Comparison of ENCODE assay signal across 7 mouse cellular contexts in the genomic region with DNA sequence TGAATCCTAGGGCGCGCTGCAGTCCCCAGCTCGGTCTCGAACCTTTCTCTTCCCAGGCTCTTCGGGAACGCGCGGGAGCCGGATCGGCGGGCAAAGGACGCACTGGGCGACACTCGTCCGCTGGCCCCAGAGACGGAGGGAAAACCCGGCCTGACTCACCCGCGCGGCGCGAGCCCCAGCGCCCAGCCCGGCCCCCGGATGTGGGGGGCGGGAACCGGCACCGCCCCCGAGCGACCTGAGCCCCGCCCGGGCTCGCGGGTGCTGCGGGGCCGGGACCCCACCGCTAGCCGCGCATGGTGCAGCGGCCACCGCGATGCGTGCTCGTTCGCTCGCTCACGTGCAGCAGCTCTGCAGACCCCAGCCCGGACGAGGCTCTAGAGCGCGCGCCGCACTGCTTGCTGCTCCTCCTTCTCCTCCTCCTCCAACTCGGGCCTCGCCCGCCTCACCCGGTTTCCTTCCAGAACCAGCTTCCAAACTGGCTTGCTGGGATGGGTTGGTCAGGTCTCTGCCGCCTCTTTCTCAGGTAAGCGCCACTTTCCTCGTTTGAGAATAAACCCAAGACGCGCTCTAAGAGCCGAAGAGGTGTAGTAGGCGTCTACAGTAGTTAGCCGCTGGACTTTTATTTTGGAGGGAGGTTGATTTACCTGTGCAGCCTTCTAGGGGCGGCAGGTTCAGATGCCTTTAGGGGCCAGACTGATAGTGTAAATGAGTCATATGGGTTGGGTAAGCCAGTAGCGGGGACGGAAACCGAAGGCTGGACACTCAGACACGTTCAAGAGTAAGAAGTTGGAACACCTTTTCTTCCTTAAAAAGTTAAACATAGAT. TPM values are rescaled to one million over a fixed set of nuclear protein-coding genes. Genes with fewer than 3 reads are reported as not detected.
DNase-seq lines count a peak whose midpoint lies in the region; ATAC-seq and TF ChIP-seq lines count a peak whose summit lies in the region.

A gene (minus strand): TSS at position 152 of the 825 bp plus-strand sequence.
A gene (plus strand): TSS at position 264 of the 825 bp plus-strand sequence.

- no peak; the same call in 1 of the 2 replicates for TF ChIP-seq POLR2A in limb, embryonic 14.5 days (IDR thresholded peaks at IDR 0.05; ENCODE audit: borderline replicate concordance, extremely low read depth, insufficient read depth, insufficient read length)

- in situ Hi-C loops in ES-E14 (cut with MboI; ENCODE audit: low sequenced_read_pairs in 2 of 2, unreplicated experiment in 2 of 2): no loop called here

- peaks cover 27% of the 10 kb centered on the region for H3K27me3 ChIP-seq in forebrain, embryonic 13.5 days
- peaks cover 29% of the 10 kb centered on the region for H3K27me3 ChIP-seq in hindbrain, embryonic 10.5 days (ENCODE audit: insufficient read depth, poor library complexity, severe bottlenecking)
- H3K27me3 ChIP-seq in limb, embryonic 14.5 days (ENCODE audit: control insufficient read depth, insufficient read depth, low read length): no peaks in the 10 kb centered on the region
- H3K27me3 ChIP-seq in midbrain, embryonic 14.5 days (ENCODE audit: control insufficient read depth, insufficient read depth, low read length): peaks cover 13% of the 10 kb centered on the region; the same call in 1 of the 2 replicates

- 1% methylated on average over 60 of the region's 70 CpGs for WGBS in forebrain, embryonic 13.5 days
- 1% methylated on average over 70 of the region's 70 CpGs for WGBS in hindbrain, embryonic 10.5 days
- under 1% methylated on average over 48 of the region's 70 CpGs for WGBS in limb, embryonic 14.5 days
- WGBS in midbrain, embryonic 14.5 days: 1% methylated on average over 69 of the region's 70 CpGs

- H3K4me3 ChIP-seq in ES-E14 (ENCODE audit: insufficient read depth in 1 of 2, low read depth in 1 of 2, low read length in 2 of 2, poor library complexity in 1 of 2, severe bottlenecking in 1 of 2): peak within 1 kb of the TSS; percentile 77 to 83
- H3K4me3 ChIP-seq in forebrain, embryonic 13.5 days: peak within 1 kb of the TSS; percentile 55
- peak within 1 kb of the TSS; percentile 66 for H3K4me3 ChIP-seq in hindbrain, embryonic 10.5 days
- peak within 1 kb of the TSS; percentile 57 for H3K4me3 ChIP-seq in limb, embryonic 14.5 days (replicated peaks; ENCODE audit: low read length)
- peak within 1 kb of the TSS; percentile 55 for H3K4me3 ChIP-seq in midbrain, embryonic 14.5 days (replicated peaks; ENCODE audit: low read depth, low read length)

- H3K9ac ChIP-seq in ES-E14 (ENCODE audit: insufficient read depth, low read depth, low read length, poor library complexity, severe bottlenecking): peak within 1 kb of the TSS; percentile 80
- H3K9ac ChIP-seq in forebrain, embryonic 13.5 days: peak within 1 kb of the TSS; percentile 70
- peak within 1 kb of the TSS; percentile 69 for H3K9ac ChIP-seq in limb, embryonic 14.5 days (ENCODE audit: low read depth, low read length, severe bottlenecking)
- peak within 1 kb of the TSS; percentile 66 for H3K9ac ChIP-seq in midbrain, embryonic 14.5 days (replicated peaks; ENCODE audit: low read length)

- H3K9me3 ChIP-seq in ES-E14 (ENCODE audit: control insufficient read depth, insufficient read depth, low read depth, low read length): no peaks in the 10 kb centered on the region
- no peaks in the 10 kb centered on the region for H3K9me3 ChIP-seq in forebrain, embryonic 13.5 days (replicated peaks)
- H3K9me3 ChIP-seq in hindbrain, embryonic 10.5 days: 0 out of 2 replicates have a peak, but pooled peaks cover 2% of the 10 kb centered on the region
- no peaks in the 10 kb centered on the region for H3K9me3 ChIP-seq in limb, embryonic 14.5 days (ENCODE audit: control insufficient read depth, low read length)
- H3K9me3 ChIP-seq in midbrain, embryonic 14.5 days (ENCODE audit: control insufficient read depth, low read length): no peaks in the 10 kb centered on the region

- H3K4me2 ChIP-seq in forebrain, embryonic 13.5 days: peak within 1 kb of the TSS; percentile 92
- peak within 1 kb of the TSS; percentile 96 for H3K4me2 ChIP-seq in limb, embryonic 14.5 days (replicated peaks; ENCODE audit: low read depth, low read length, severe bottlenecking)
- peak within 1 kb of the TSS; percentile 91 for H3K4me2 ChIP-seq in midbrain, embryonic 14.5 days (ENCODE audit: low read length)

- peaks cover 9 to 25% of the 10 kb centered on the region in 2 experiments for H3K4me1 ChIP-seq in ES-E14 (ENCODE audit: control insufficient read depth in 2 of 2, insufficient read depth in 2 of 2, low read length in 2 of 2, poor library complexity in 1 of 2)
- peaks cover 30% of the 10 kb centered on the region for H3K4me1 ChIP-seq in forebrain, embryonic 13.5 days
- peaks cover 51% of the 10 kb centered on the region for H3K4me1 ChIP-seq in hindbrain, embryonic 10.5 days (replicated peaks)
- H3K4me1 ChIP-seq in limb, embryonic 14.5 days (ENCODE audit: control insufficient read depth, insufficient read depth, low read length): peaks cover 21% of the 10 kb centered on the region
- peaks cover 16% of the 10 kb centered on the region for H3K4me1 ChIP-seq in midbrain, embryonic 14.5 days (ENCODE audit: control insufficient read depth, insufficient read depth, low read length)

- H3K36me3 ChIP-seq in ES-E14 (ENCODE audit: control insufficient read depth, insufficient read depth, low read length, poor library complexity, severe bottlenecking): peaks cover 21% of the 10 kb centered on the region
- no peaks in the 10 kb centered on the region for H3K36me3 ChIP-seq in forebrain, embryonic 13.5 days (ENCODE audit: poor library complexity, severe bottlenecking)
- H3K36me3 ChIP-seq in hindbrain, embryonic 10.5 days: peaks cover 3% of the 10 kb centered on the region
- peaks cover under 1% of the 10 kb centered on the region; the same call in 1 of the 2 replicates for H3K36me3 ChIP-seq in limb, embryonic 14.5 days (ENCODE audit: control insufficient read depth, insufficient read depth, low read length)
- no peaks in the 10 kb centered on the region for H3K36me3 ChIP-seq in midbrain, embryonic 14.5 days (ENCODE audit: control insufficient read depth, insufficient read depth, low read length)

- peak within 1 kb of the TSS; percentile 37; the same call in 1 of the 2 replicates for H3K27ac ChIP-seq in ES-E14 (ENCODE audit: insufficient read depth, low read depth, low read length, poor library complexity, severe bottlenecking)
- no peak within 1 kb of the TSS for H3K27ac ChIP-seq in forebrain, embryonic 13.5 days
- peak within 1 kb of the TSS; percentile 87 for H3K27ac ChIP-seq in hindbrain, embryonic 10.5 days
- peak within 1 kb of the TSS; percentile 15 for H3K27ac ChIP-seq in limb, embryonic 14.5 days (replicated peaks; ENCODE audit: low read depth, low read length)
- no peak within 1 kb of the TSS for H3K27ac ChIP-seq in midbrain, embryonic 14.5 days (replicated peaks; ENCODE audit: low read depth, low read length)

- peak; percentile 75 for ATAC-seq in forebrain, embryonic 13.5 days
- ATAC-seq in limb, embryonic 14.5 days (ENCODE audit: low FRiP score, low read depth): peak; percentile 71
- ATAC-seq in midbrain, embryonic 14.5 days (ENCODE audit: low FRiP score, low TSS enrichment): peak; percentile 61; the same call in 1 of the 2 replicates

- no peak for DNase-seq in ES-E14 (ENCODE audit: low read depth, low spot score)
- peak; percentile 90 to 93 for DNase-seq in adrenal gland, postnatal 36 days
- DNase-seq in hindbrain, embryonic 10.5 days (ENCODE audit: low spot score): peak; percentile 75
- peak; percentile 55 for DNase-seq in limb, embryonic 14.5 days (ENCODE audit: low spot score)
- DNase-seq in midbrain, embryonic 14.5 days: peak; percentile 79
- peak; percentile 70 for DNase-seq in testis, postnatal 14 days (ENCODE audit: low spot score)

TF ChIP-seq in ES-E14, 5 proteins besides CTCF, POLR2A, EP300 and RAD21:
- no peak for TF ChIP-seq HCFC1 (IDR thresholded peaks at IDR 0.05; ENCODE audit: borderline replicate concordance, insufficient read depth, low read length)
- no peak for TF ChIP-seq CHD2 (IDR thresholded peaks at IDR 0.05; ENCODE audit: low read depth, low read length)
- TF ChIP-seq ZNF384 (IDR thresholded peaks at IDR 0.05; ENCODE audit: low read depth, low read length): no peak
- no peak for TF ChIP-seq MAFK (IDR thresholded peaks at IDR 0.05; ENCODE audit: insufficient read depth, low read depth, low read length)
- no peak for TF ChIP-seq ZC3H11A (IDR thresholded peaks at IDR 0.05; ENCODE audit: borderline replicate concordance, low read depth, low read length)

RNA-seq across cellular contexts. Expression of the first gene that starts in this region (rescaled TPM):
- 23.7 and 43.8 TPM in 2 replicates for total RNA-seq in ES-E14 (2012; rRNA removed)
- 1 to 10 TPM; 7.8 to 7.9 TPM for total RNA-seq in adrenal gland, postnatal 36 days (2021)
- 7.7 and 8.4 TPM in 2 replicates for polyA plus RNA-seq in forebrain, embryonic 13.5 days (2015; fragmentation: Nextera tagmentation; extraction: Ambion mirVana)
- polyA plus RNA-seq in hindbrain, embryonic 10.5 days (2016; fragmentation: Nextera tagmentation; extraction: Ambion mirVana): 18.3 and 19.5 TPM in 2 replicates
- polyA plus RNA-seq in limb, embryonic 14.5 days (2012; rRNA removed): 22.9 and 27.2 TPM in 2 replicates
- 28.4 and 33.1 TPM in 2 replicates for polyA plus RNA-seq in limb, embryonic 14.5 days (2014; fragmentation: Nextera tagmentation; extraction: Ambion mirVana)
- polyA plus RNA-seq in midbrain, embryonic 14.5 days (2014; fragmentation: Nextera tagmentation; extraction: Ambion mirVana): 11.6 and 15.2 TPM in 2 replicates

RNA-seq across cellular contexts. Expression of the second gene that starts in this region (rescaled TPM):
- total RNA-seq in ES-E14 (2012; rRNA removed): 4.1 and 12.2 TPM in 2 replicates
- 1 to 10 TPM; 1.1 to 1.3 TPM for total RNA-seq in adrenal gland, postnatal 36 days (2021)
- 0.44 and 0.54 TPM in 2 replicates for polyA plus RNA-seq in forebrain, embryonic 13.5 days (2015; fragmentation: Nextera tagmentation; extraction: Ambion mirVana)
- 0.82 and 1.3 TPM in 2 replicates for polyA plus RNA-seq in hindbrain, embryonic 10.5 days (2016; fragmentation: Nextera tagmentation; extraction: Ambion mirVana)
- 13.0 and 15.0 TPM in 2 replicates for polyA plus RNA-seq in limb, embryonic 14.5 days (2012; rRNA removed)
- 4.2 and 4.5 TPM in 2 replicates for polyA plus RNA-seq in limb, embryonic 14.5 days (2014; fragmentation: Nextera tagmentation; extraction: Ambion mirVana)
- 0.85 and 1.00 TPM in 2 replicates for polyA plus RNA-seq in midbrain, embryonic 14.5 days (2014; fragmentation: Nextera tagmentation; extraction: Ambion mirVana)

Comparison
In these comparisons a context has a peak if more than half of its experiments do, and no peak if none do; other contexts are left out.
1. H3K27ac ChIP-seq: peak in ES-E14 (single experiment), hindbrain, embryonic 10.5 days (single experiment) and limb, embryonic 14.5 days (single experiment); none in forebrain, embryonic 13.5 days (single experiment) and midbrain, embryonic 14.5 days (single experiment).
2. Peak in every context shown above with its lines, with median percentiles within 50 percentile points of each other: H3K4me3 ChIP-seq, H3K9ac ChIP-seq, ATAC-seq and H3K4me2 ChIP-seq.